Mouse (Mus musculus) left cerebral cortex, adult 11 months (tissue): ENCODE data around the gene Kif26b.

ENCODE experiments used
- DNase-seq: peaks from one replicate; pipeline ENCODE4 v3.0.0; 2022; ENCODE audit warnings: low spot score

Kif26b gene

GRCm38 (mm10) chr1:178728256-178728655, 199.3 kb downstream of the Kif26b start:
- DNase-seq: no peak

GRCm38 (mm10) chr1:178730271-178730670, 201.3 kb downstream of the Kif26b start:
- DNase-seq: no peak

GRCm38 (mm10) chr1:178733035-178733434, 204.1 kb downstream of the Kif26b start:
- DNase-seq: no peak

- DNase-seq: no peak
These were observed 205.7 kb downstream of the Kif26b start for GRCm38 (mm10) chr1:178734576-178734975.

- no peak for DNase-seq
These were observed 208.0 kb downstream of the Kif26b start for GRCm38 (mm10) chr1:178736931-178737330.

- DNase-seq: no peak
These were observed 214.9 kb downstream of the Kif26b start for GRCm38 (mm10) chr1:178743820-178744219.

GRCm38 (mm10) chr1:178744526-178744925, 215.6 kb downstream of the Kif26b start:
- DNase-seq: no peak

- DNase-seq: no peak
These were observed 216.0 kb downstream of the Kif26b start for GRCm38 (mm10) chr1:178744961-178745360.

GRCm38 (mm10) chr1:178745471-178745870, 216.5 kb downstream of the Kif26b start:
- DNase-seq: no peak

GRCm38 (mm10) chr1:178747279-178748221, 218.6 kb downstream of the Kif26b start:
- no peak for DNase-seq

GRCm38 (mm10) chr1:178748222-178748600, 219.3 kb downstream of the Kif26b start:
- DNase-seq: no peak

- no peak for DNase-seq
These were observed 219.7 kb downstream of the Kif26b start for GRCm38 (mm10) chr1:178748617-178749016.

- DNase-seq: no peak
These were observed 220.9 kb downstream of the Kif26b start for GRCm38 (mm10) chr1:178749786-178750185.

GRCm38 (mm10) chr1:178758441-178758840, 229.5 kb downstream of the Kif26b start:
- no peak for DNase-seq

- no peak for DNase-seq
These were observed 233.3 kb downstream of the Kif26b start for GRCm38 (mm10) chr1:178762125-178762741.

GRCm38 (mm10) chr1:178764914-178765313, 236.0 kb downstream of the Kif26b start:
- no peak for DNase-seq

GRCm38 (mm10) chr1:178765650-178766049, 236.7 kb downstream of the Kif26b start:
- no peak for DNase-seq

GRCm38 (mm10) chr1:178768976-178769375, 240.1 kb downstream of the Kif26b start:
- DNase-seq: no peak

- no peak for DNase-seq
These were observed 241.1 kb downstream of the Kif26b start for GRCm38 (mm10) chr1:178769988-178770387.

GRCm38 (mm10) chr1:178770626-178771362, 241.9 kb downstream of the Kif26b start:
- DNase-seq: no peak

- no peak for DNase-seq
These were observed 250.8 kb downstream of the Kif26b start for GRCm38 (mm10) chr1:178779742-178780141.

GRCm38 (mm10) chr1:178784043-178784442, 255.1 kb downstream of the Kif26b start:
- DNase-seq: no peak

- DNase-seq: no peak
These were observed 262.3 kb downstream of the Kif26b start for GRCm38 (mm10) chr1:178791266-178791665.
